Mouse (Mus musculus) thymus, adult 2 months (tissue): ENCODE data around the gene Nlgn1. TPM values are rescaled to one million over a fixed set of nuclear protein-coding genes. Genes with fewer than 3 reads are reported as not detected.
"Not testable (repeated sequence)": the region's sequence is repeated elsewhere in the genome, so short reads cannot be mapped to it uniquely, and the experiment has no call there.

Source experiments
- DNase-seq: peaks from one replicate; pipeline ENCODE4 v3.0.0; 2021
- H3K27ac ChIP-seq: fragments of 200-500 bp; 2 replicates; pipeline ENCODE4 v1.5.1; 2012; ENCODE audit warnings: low read length, control low read depth; ENCODE audit not compliant: control insufficient read depth, insufficient read depth
- H3K27me3 ChIP-seq: fragments of 200-500 bp; 2 replicates; pipeline ENCODE4 v1.6.1; 2012; ENCODE audit warnings: mild to moderate bottlenecking, low read length, moderate library complexity, mixed read lengths; ENCODE audit not compliant: control insufficient read depth, insufficient read depth
- H3K36me3 ChIP-seq: fragments of 200-500 bp; 2 replicates; pipeline ENCODE4 v1.6.1; 2012; ENCODE audit warnings: mild to moderate bottlenecking, low read length, moderate library complexity; ENCODE audit not compliant: control insufficient read depth, insufficient read depth
- H3K4me1 ChIP-seq: fragments of 200-500 bp; replicated peaks from 2 replicates; pipeline ENCODE4 v1.6.1; 2012; ENCODE audit warnings: low read length; ENCODE audit not compliant: control insufficient read depth, insufficient read depth
- H3K4me3 ChIP-seq: fragments of 200-500 bp; 2 replicates; pipeline ENCODE4 v1.5.1; 2012; ENCODE audit warnings: mild to moderate bottlenecking, low read length, control low read depth, moderate library complexity; ENCODE audit not compliant: control insufficient read depth, insufficient read depth
- CTCF ChIP-seq: fragments of 200-500 bp; IDR thresholded peaks from 2 replicates; pipeline ENCODE4 v1.5.1; 2012; ENCODE audit warnings: mild to moderate bottlenecking, control low read depth, low read length, moderate library complexity, borderline replicate concordance; ENCODE audit not compliant: control insufficient read depth, poor library complexity, insufficient read depth; ENCODE audit errors: extremely low read depth
- POLR2A ChIP-seq: fragments of 200-500 bp; IDR thresholded peaks from 2 replicates; pipeline ENCODE4 v1.6.1; 2012; ENCODE audit warnings: mild to moderate bottlenecking, low read length, control low read depth, moderate library complexity; ENCODE audit not compliant: control insufficient read depth, poor library complexity, insufficient read depth; ENCODE audit errors: extremely low read depth
- WGBS: fragments of 180-500 bp; shearing (Covaris S2); methylation state at CpG from one replicate; pipeline ENCODE4 v1.1.7; 2018; 5-methylcytosine and 5-hydroxymethylcytosine counted together
- polyA plus RNA-seq: library from polyadenylated mRNA; depleted of rRNA; stranded (reverse); fragments of >200 nt; gene quantifications from 2 replicates; pipeline ENCODE4 v1.2.3, GENCODE M21; 2012

The Nlgn1 gene
- polyA plus RNA-seq, 1 experiment: 0.96 TPM

DNA sequence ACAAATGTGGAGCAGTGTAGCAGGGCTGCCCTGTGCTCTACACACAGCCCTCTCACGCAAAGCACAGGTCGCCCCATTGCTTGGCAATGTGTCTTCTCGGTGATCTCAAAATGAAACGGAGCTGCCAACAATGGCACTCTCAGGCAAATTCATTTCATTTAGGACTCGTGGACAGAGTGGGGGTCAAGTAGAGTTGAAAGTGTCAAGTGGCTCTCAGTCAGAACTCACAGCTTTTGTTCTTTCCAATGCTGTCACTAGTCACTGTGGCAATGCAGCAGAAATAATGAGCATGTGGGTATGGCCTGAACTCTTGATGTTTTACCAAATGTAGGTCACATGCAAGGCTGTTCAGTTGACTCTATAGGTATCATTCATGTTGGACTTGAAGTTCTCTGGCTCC, 756.7 kb downstream of the Nlgn1 start:
- no peak overlapping the region for H3K4me3 ChIP-seq
- 87% methylated on average over 5 of the region's 5 CpGs for WGBS
- no peaks in the 10 kb centered on the region for H3K27me3 ChIP-seq
- DNase-seq: no peak
- H3K4me1 ChIP-seq: no peaks in the 10 kb centered on the region
- H3K27ac ChIP-seq: no peak overlapping the region
- TF ChIP-seq CTCF (no peak), POLR2A (no peak)
- H3K36me3 ChIP-seq: no peaks in the 10 kb centered on the region

DNA sequence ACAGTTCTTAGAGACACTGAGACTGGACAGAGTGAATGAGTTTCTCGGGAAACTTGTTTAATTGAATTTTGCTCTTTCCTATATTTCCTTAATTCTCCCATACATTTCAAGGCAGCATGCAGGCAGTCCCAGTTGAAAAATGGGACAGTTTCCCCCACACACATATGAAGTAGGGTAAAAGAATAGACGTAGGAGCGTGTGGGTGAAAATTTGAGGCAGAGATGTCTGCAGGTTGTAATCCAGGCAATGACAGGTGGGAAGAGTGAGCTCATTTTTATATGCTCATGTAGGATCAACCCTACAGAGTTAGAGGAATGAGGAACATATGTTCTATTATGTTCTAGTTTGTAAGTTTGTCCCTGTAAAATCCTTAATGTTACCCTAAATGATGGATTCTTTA, 757.4 kb downstream of the Nlgn1 start:
- 97% methylated on average over 3 of the region's 3 CpGs for WGBS
- TF ChIP-seq POLR2A (no peak), CTCF (no peak)
- Histone ChIP-seq H3K27me3 (no peaks in the 10 kb centered on the region), H3K36me3 (no peaks in the 10 kb centered on the region), H3K4me3 (no peak overlapping the region), H3K27ac (no peak overlapping the region), H3K4me1 (no peaks in the 10 kb centered on the region)
- DNase-seq: no peak

DNA sequence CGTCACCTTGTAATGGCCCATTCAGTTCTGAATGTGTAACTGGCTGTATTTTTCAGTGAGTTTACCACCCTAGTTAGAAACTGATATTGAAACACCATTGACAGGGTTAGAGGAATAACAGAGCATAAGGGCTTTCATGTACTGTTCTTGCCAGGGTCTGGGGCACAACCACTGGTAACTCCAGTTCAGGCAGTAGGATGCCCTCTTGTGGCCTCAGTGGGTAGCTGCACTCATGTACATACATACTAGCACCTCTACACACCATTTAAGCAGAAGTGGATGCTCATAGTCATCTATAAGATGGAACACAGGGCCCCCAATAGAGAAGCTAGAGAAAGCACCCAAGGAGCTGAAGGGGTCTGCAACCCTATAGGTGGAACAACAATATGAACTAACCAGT, 773.7 kb downstream of the Nlgn1 start:
- H3K4me3 ChIP-seq, H3K4me1 ChIP-seq, H3K27me3 ChIP-seq, H3K36me3 ChIP-seq, DNase-seq, H3K27ac ChIP-seq: not testable (repeated sequence)
- 90% methylated on average over 1 of the region's 1 CpGs for WGBS

DNA sequence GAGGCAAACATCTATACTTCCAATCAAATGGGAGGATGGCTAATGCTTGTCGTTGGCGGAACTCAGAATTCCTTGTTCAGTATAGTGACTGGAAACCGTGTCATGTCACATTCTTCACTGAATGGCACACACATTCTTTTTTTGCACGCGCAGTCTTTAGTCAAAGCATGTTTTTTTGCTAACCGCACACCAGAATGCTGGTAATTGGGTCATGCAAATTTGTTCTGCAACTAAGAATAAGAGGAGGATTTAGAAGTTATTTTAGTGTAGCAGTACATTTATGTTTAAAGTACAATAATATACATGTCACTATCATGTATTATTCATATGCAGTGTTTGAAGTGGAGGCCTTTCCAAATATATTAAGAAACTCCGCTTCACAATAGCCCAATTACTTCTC, 783.2 kb downstream of the Nlgn1 start:
- H3K27me3 ChIP-seq, H3K4me1 ChIP-seq, H3K36me3 ChIP-seq, H3K27ac ChIP-seq, DNase-seq, H3K4me3 ChIP-seq: not testable (repeated sequence)
- WGBS: 91% methylated on average over 7 of the region's 7 CpGs

DNA sequence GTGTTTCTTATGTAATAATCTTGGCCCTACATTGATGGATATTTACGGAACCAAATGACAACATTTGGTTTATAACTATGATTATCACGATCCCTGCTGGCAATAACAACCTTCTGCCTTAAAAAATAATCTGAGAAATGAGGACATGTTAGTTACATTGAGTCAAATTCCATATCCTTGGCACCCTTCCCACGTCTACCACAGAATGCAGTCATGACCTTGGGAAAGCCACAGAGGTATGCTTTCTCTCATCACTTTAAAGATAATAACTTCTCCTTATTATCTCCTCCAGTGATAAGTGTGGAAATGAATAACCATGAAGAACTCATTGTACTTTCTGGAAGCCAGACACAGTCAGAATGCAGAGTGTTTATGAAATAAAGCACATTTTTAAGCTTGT, 808.0 kb downstream of the Nlgn1 start:
- not testable (repeated sequence) for H3K36me3 ChIP-seq, H3K4me3 ChIP-seq, H3K27me3 ChIP-seq, H3K4me1 ChIP-seq, DNase-seq, H3K27ac ChIP-seq
- WGBS: 83% methylated on average over 2 of the region's 3 CpGs

DNA sequence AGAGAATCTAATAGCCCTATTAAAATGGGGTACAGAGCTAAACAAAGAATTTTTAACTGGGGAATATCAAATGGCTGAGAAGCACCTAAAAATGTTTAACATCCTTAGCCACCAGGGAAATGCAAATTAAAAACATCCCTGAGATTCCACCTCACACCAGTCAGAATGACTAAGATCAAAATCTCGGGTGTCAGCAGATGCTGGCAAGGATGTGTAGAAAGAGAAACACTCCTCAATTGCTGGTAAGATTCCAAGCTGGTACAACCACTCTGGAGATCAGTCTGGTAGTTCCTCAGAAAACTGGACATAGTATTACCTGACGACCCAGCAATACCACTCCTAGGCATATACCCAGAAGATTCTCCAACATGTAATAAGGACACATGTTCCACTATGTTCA, 869.2 kb downstream of the Nlgn1 start:
- H3K36me3 ChIP-seq: no peaks in the 10 kb centered on the region
- no peak for TF ChIP-seq CTCF
- no peak for TF ChIP-seq POLR2A
- no peak for DNase-seq
- WGBS: 86% methylated on average over 2 of the region's 2 CpGs
- H3K27me3 ChIP-seq: no peaks in the 10 kb centered on the region
- H3K4me1 ChIP-seq: no peaks in the 10 kb centered on the region
- no peak overlapping the region for H3K4me3 ChIP-seq
- H3K27ac ChIP-seq: no peak overlapping the region

DNA sequence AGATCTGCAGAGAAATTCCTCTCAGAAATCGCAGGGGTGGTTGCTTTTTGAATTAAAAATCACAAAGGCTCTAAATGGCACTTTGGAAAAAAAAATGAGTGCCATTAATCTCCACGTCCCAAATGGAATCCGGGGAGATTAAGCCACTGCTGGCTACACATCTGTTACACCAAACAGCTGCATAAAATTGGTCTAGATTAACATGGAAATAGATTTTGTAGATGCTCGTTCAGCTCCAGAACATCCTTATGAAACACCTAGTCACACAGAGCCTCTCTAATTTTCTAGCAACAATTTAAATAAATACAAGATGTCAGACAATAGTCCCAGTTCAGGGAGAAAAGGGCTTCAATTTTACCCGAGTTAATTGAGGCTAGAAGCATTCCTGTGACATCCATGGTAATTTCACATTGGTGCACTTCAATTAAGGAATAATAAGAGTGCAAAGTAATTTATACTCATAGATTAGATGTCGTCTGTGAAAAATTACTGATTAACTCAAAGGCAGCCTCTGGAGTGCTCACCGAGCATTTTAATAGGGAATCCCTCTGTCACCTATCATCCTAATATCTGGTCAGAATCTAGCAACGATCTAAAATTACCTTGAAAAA, 875.9 kb downstream of the Nlgn1 start:
- no peak overlapping the region for H3K4me3 ChIP-seq
- H3K27ac ChIP-seq: no peak overlapping the region
- no peaks in the 10 kb centered on the region for H3K4me1 ChIP-seq
- WGBS: 86% methylated on average over 8 of the region's 8 CpGs
- no peak for DNase-seq
- TF ChIP-seq POLR2A (no peak), CTCF (no peak)
- no peaks in the 10 kb centered on the region for H3K27me3 ChIP-seq
- no peaks in the 10 kb centered on the region for H3K36me3 ChIP-seq
